In genomic region chr16:23151423-23151822, GRCm38 (mm10) we compare ENCODE assay signal across 8 mouse cellular contexts. TPM values are rescaled to one million over a fixed set of nuclear protein-coding genes. Genes with fewer than 3 reads are reported as not detected.
DNase-seq lines count a peak whose midpoint lies in the region; ATAC-seq and TF ChIP-seq lines count a peak whose summit lies in the region.

No protein-coding gene starts in this region.

- no peak overlapping the region for H3K9ac ChIP-seq in forebrain, postnatal 0 days
- H3K9ac ChIP-seq in forebrain, embryonic 15.5 days (replicated peaks) = no peak overlapping the region
- no peak overlapping the region for H3K9ac ChIP-seq in intestine, embryonic 15.5 days

- no peak overlapping the region for H3K27ac ChIP-seq in forebrain, postnatal 0 days (ENCODE audit: low read depth, low read length)
- H3K27ac ChIP-seq in forebrain, embryonic 15.5 days (replicated peaks) = no peak overlapping the region
- H3K27ac ChIP-seq in intestine, embryonic 15.5 days = no peak overlapping the region

- no peak overlapping the region for H3K4me2 ChIP-seq in forebrain, postnatal 0 days (ENCODE audit: low read depth)
- H3K4me2 ChIP-seq in forebrain, embryonic 15.5 days (replicated peaks) = no peak overlapping the region
- no peak overlapping the region for H3K4me2 ChIP-seq in intestine, embryonic 15.5 days (replicated peaks)

- ATAC-seq in forebrain, postnatal 0 days = peak; percentile 60; the same call in 1 of the 2 replicates
- ATAC-seq in forebrain, embryonic 15.5 days (replicated peaks) = no peak
- no peak for ATAC-seq in intestine, embryonic 15.5 days

- peak; percentile 43 for DNase-seq in forebrain, postnatal 0 days
- DNase-seq in right cerebral cortex, adult 2 months (ENCODE audit: low spot score in 2 of 2) = peak; percentile 59 to 63
- DNase-seq in right cerebral cortex, postnatal 14 days = no peak
- peak; percentile 55 for DNase-seq in embryo, embryonic 11 days
- peak; percentile 17 to 40 for DNase-seq in layer of hippocampus, postnatal 14 days (ENCODE audit: low spot score in 2 of 2)
- DNase-seq in telencephalon, adult 2 months (ENCODE audit: low read depth, low spot score) = peak; percentile 39

- no peaks in the 10 kb centered on the region for H3K9me3 ChIP-seq in forebrain, postnatal 0 days (ENCODE audit: low read length)
- no peaks in the 10 kb centered on the region for H3K9me3 ChIP-seq in forebrain, embryonic 15.5 days
- H3K9me3 ChIP-seq in intestine, embryonic 15.5 days = no peaks in the 10 kb centered on the region

- H3K27me3 ChIP-seq in forebrain, postnatal 0 days (ENCODE audit: insufficient read depth, low read length) = no peaks in the 10 kb centered on the region
- no peaks in the 10 kb centered on the region for H3K27me3 ChIP-seq in forebrain, embryonic 15.5 days
- H3K27me3 ChIP-seq in intestine, embryonic 15.5 days (replicated peaks) = no peaks in the 10 kb centered on the region

- TF ChIP-seq CTCF in forebrain, postnatal 0 days (IDR thresholded peaks at IDR 0.05; ENCODE audit: low read depth) = peak; percentile 69

- H3K4me3 ChIP-seq in forebrain, postnatal 0 days (ENCODE audit: low read depth, low read length) = no peak overlapping the region
- H3K4me3 ChIP-seq in forebrain, embryonic 15.5 days = no peak overlapping the region
- no peak overlapping the region for H3K4me3 ChIP-seq in intestine, embryonic 15.5 days (replicated peaks)

- WGBS in forebrain, postnatal 0 days = 10% methylated on average over 2 of the region's 2 CpGs
- 22% methylated on average over 2 of the region's 2 CpGs for WGBS in forebrain, embryonic 15.5 days
- 16% methylated on average over 2 of the region's 2 CpGs for WGBS in intestine, embryonic 15.5 days

- no peaks in the 10 kb centered on the region for H3K4me1 ChIP-seq in forebrain, postnatal 0 days (ENCODE audit: insufficient read depth)
- no peaks in the 10 kb centered on the region for H3K4me1 ChIP-seq in forebrain, embryonic 15.5 days
- H3K4me1 ChIP-seq in intestine, embryonic 15.5 days (replicated peaks) = no peaks in the 10 kb centered on the region

- no peaks in the 10 kb centered on the region for H3K36me3 ChIP-seq in forebrain, postnatal 0 days (ENCODE audit: insufficient read depth)
- no peaks in the 10 kb centered on the region for H3K36me3 ChIP-seq in forebrain, embryonic 15.5 days
- H3K36me3 ChIP-seq in intestine, embryonic 15.5 days = no peaks in the 10 kb centered on the region

RNA-seq across cellular contexts. Expression of gene Adipoq, which starts 5.1 kb away (rescaled TPM):
- total RNA-seq in forebrain, postnatal 0 days (2014; rRNA removed) = 0.46 and 0.52 TPM in 2 replicates
- polyA plus RNA-seq in forebrain, postnatal 0 days (2015; fragmentation: Nextera tagmentation; extraction: Ambion mirVana) = not detected in 2 replicates
- not detected in 2 replicates for polyA plus RNA-seq in forebrain, embryonic 15.5 days (2015; fragmentation: Nextera tagmentation; extraction: Ambion mirVana)
- total RNA-seq in layer of hippocampus, postnatal 14 days (2021) = not detected
- polyA plus RNA-seq in intestine, embryonic 15.5 days (2015; fragmentation: Nextera tagmentation; extraction: Ambion mirVana) = not detected in 2 replicates

RNA-seq across cellular contexts. Expression of gene Rfc4, which starts 23.9 kb away (rescaled TPM):
- total RNA-seq in forebrain, postnatal 0 days (2014; rRNA removed) = 19.3 and 20.4 TPM in 2 replicates
- 32.0 and 42.1 TPM in 2 replicates for polyA plus RNA-seq in forebrain, postnatal 0 days (2015; fragmentation: Nextera tagmentation; extraction: Ambion mirVana)
- polyA plus RNA-seq in forebrain, embryonic 15.5 days (2015; fragmentation: Nextera tagmentation; extraction: Ambion mirVana) = 71.7 and 87.2 TPM in 2 replicates
- 1 to 10 TPM; 4.8 to 5.1 TPM for total RNA-seq in layer of hippocampus, postnatal 14 days (2021)
- polyA plus RNA-seq in intestine, embryonic 15.5 days (2015; fragmentation: Nextera tagmentation; extraction: Ambion mirVana) = 118 and 130 TPM in 2 replicates

RNA-seq across cellular contexts. Expression of gene Eif4a2, which starts 44.2 kb away (rescaled TPM):
- total RNA-seq in forebrain, postnatal 0 days (2014; rRNA removed) = 948 and 1,017 TPM in 2 replicates
- 311 and 313 TPM in 2 replicates for polyA plus RNA-seq in forebrain, postnatal 0 days (2015; fragmentation: Nextera tagmentation; extraction: Ambion mirVana)
- polyA plus RNA-seq in forebrain, embryonic 15.5 days (2015; fragmentation: Nextera tagmentation; extraction: Ambion mirVana) = 338 and 359 TPM in 2 replicates
- 100 to 1,000 TPM; 713 to 771 TPM for total RNA-seq in layer of hippocampus, postnatal 14 days (2021)
- polyA plus RNA-seq in intestine, embryonic 15.5 days (2015; fragmentation: Nextera tagmentation; extraction: Ambion mirVana) = 204 and 222 TPM in 2 replicates
